Mouse (Mus musculus): Measurements from ENCODE around the gene Sik1. TPM values are rescaled to one million over a fixed set of nuclear protein-coding genes. Genes with fewer than 3 reads are reported as not detected.

Gene Sik1
- polyA plus RNA-seq, 1 experiment = 14.1 TPM

GRCm38 (mm10) chr17:31813938-31814622, 41.5 kb downstream of the Sik1 start:
- DNase-seq (ENCODE audit: extremely low spot score in 1 of 2, low spot score in 1 of 2) = no peak

DNA sequence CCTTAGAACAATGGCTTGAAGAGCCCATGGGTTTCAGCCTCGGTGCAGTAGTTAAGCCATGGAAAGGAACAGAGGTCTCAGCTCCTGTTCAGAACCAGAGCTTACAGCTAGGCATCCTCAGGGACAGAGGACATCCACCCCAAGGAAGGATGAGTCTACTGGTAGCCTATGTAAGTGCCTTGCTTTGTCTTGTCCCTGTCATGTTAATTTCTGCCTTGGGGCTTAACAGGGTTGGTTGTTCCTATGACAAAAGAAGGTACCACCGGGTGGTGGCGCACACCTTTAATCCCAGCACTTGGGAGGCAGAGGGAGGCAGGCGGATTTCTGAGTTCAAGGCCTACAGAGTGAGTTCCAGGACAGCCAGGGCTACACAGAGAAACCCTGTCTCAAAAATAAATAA, 44.3 kb downstream of the Sik1 start:
- no peak for DNase-seq (ENCODE audit: extremely low spot score in 1 of 2, low spot score in 1 of 2)

GRCm38 (mm10) chr17:31809894-31810293, 45.7 kb downstream of the Sik1 start:
- DNase-seq (ENCODE audit: extremely low spot score in 1 of 2, low spot score in 1 of 2) = no peak

DNA sequence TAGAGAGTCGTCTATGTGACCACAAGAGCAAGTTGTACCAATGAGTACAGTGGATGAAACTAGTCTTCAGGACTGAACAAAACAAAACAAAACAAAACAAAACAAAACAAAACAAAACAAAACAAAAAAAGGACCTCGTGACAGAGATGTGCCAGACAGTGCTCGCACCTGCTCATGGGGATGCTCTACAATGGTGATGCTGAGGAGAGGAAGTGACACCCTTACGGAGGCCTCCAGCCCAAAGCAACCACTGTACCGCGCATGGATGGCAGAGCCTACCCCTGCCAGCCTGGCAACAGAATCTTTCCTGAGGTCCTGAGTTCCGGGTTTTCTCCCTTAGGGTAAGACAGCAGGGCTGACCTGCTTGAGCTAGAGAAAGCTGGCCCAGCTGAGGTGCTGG, 46.5 kb downstream of the Sik1 start:
- DNase-seq (ENCODE audit: extremely low spot score in 1 of 2, low spot score in 1 of 2) = no peak

DNA sequence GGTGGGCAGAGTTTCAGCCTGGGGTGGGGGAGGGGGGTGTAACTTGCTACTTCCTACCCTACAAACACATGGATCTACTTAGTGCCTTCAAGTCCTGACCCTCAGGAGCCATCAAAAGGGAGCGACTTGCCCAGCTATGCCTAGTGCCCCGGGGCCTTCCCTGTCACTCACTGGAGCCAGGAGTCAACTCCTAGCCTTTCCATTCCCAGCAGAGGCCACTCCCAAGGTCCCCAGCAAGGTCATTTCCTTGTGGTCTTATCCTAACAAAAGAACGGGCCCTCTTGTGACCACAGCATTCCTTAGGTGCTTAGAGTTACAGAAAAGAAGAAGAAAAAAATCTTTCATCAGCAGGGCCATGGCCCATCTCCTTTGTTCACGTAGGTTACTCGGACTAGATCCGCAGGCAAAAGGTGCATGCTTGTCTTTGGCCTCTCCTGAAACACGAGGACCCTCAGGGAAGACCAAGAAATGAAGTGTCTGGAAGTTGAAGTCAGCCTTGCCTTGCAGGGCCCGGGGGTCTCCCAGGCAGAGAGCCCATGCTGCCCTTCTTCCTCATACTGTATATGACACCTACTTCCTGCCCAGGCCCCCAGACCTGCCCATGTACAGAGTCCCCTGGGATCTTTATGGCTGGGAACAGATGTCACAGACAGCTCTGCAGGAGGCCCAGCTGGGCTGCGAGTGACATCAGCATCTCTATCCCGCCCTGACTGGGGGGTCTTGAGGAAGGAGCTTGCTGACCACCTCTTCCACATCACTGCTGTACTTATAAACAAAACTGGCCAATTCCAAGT, 47.3 kb downstream of the Sik1 start:
- DNase-seq (ENCODE audit: extremely low spot score in 1 of 2, low spot score in 1 of 2) = no peak

DNA sequence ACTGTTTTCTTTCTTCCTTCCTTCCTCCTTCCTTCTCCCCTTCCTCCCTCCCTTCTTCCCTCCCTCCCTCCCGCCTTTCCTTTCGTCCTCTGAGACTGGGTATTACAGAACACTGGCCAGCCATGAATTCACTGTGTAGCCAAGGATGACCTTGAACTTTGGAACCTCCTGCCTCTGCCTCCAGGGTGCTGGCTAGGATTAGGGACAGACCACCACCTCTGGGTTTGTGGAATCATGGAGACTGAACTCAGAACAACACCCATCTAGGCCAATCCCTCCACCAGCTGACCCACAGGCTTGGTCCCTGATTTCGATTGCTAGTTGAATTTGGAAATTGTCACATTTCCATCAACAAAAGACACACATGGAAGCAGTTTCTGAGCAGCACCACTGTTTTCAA, 49.1 kb downstream of the Sik1 start:
- no peak for DNase-seq (ENCODE audit: extremely low spot score in 1 of 2, low spot score in 1 of 2)

DNA sequence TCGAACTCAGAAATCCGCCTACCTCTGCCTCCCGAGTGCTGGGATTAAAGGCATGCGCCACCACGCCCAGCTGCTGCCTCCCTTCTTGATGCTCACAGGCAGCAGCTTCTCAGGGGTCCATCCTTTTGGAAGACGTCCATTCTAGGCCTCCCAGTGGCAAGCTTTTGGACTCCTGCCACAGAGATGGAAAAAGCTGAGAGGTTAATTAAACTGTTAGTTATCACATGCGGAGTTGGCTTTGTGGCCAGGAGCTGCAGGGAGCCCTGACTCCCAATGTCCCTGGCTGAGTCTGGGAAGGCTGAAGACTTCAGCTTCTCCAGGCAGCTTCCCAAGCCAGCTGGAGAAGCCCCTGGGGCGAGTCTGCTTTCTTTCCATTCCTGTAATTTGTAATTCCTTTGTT, 49.6 kb downstream of the Sik1 start:
- no peak for DNase-seq (ENCODE audit: extremely low spot score in 1 of 2, low spot score in 1 of 2)

DNA sequence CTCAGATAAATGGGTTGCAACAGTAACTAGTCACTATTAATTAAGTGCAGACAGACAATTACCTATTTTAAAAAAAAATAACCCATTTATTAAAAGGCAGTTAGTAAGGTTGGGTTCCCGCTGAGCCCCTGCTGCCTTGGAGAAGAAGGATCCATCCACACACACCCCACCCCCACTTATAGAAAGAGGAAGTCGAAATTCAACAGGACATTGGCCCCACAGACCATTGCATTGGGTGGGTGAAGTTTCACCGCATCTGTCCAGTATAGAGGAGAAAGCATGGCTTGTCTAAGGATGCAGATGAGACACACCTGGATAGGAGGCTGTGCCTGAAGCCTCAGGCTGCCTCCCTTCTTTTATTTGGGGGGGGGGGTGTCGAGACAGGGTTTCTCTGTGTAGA, 50.0 kb downstream of the Sik1 start:
- DNase-seq (ENCODE audit: extremely low spot score in 1 of 2, low spot score in 1 of 2) = no peak

DNA sequence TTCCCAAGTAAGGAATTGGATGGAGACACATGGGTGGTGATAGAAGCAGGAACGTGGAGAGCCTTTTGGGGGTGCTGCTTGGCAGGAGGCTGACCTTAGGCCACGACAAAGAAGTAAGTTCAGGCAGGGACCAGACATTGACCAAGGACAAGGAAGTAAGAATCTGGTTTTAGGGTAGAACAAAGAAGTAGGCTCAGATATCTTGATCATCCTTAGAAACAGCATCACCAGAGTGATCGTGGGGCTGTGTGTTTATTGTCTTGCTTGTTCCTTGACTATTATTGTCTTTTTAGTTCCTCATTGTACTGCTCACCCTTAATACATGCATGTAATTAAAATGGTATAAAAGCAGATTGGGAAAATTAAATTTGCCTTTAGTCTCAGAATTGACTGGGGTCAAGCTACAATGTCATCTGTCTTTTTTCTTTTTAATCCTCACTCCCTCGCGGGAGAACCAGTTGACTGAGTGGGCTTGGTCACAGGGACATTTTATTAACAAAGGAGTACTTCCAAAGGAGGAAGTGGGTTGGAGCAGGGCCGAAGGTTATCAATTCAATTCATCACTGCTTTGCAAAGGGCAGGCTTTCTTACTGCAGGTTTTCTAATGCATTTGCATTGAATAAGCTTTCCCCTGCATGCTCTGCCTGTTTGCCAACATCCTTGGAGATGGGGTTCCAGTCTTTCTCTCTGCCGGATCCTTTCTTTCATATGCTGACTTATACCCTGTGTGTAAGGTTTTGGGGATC, 53.2 kb downstream of the Sik1 start:
- no peak for DNase-seq (ENCODE audit: extremely low spot score in 1 of 2, low spot score in 1 of 2)

DNA sequence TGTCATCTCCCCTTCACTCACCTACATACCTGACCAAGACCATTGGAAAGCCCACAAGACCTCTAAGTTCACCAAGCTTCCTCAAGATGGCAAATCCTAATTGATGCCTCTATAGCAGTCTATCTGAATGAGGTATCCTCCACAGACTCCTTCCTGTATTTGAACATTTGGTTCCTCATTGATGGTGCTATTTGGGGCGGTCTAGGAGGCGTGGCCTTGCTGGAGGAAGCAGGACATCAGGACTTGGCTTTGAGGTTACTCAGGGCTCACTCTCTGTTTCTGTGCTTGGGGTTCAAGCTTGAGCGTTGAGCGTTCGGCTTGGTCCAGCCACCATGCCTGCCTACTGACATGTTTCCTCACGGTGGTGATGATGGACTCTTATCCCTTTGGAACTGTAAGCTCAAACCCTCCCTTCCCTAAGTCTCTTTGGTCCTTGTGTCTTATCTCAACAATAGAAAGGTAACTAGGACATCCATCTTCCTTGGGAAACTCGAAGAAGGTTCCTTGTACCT, 54.7 kb downstream of the Sik1 start:
- no peak for DNase-seq (ENCODE audit: extremely low spot score in 1 of 2, low spot score in 1 of 2)

DNA sequence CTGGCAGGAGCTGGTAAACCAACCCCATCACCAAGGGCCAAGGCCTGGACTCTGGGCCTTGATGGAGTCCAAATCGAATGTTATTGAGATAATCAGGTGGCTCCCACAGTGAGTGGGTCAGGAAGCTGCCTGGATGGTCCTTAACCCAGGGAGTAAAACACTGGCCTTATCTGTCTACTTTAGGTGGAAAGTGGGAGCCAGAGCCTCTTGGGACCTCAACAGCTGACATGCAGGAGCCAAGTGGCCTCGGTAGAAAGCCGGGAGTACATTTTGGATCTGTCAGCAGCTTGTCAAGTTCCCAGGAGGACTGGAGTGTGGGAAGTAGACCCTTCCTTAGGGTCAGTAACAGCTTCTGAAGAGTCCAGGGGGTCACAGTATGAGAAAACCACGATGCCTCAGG, 59.7 kb downstream of the Sik1 start:
- DNase-seq (ENCODE audit: extremely low spot score in 1 of 2, low spot score in 1 of 2) = no peak

Other genes with a start within 250 kb of the Sik1 start
- gene Cbs, start 218.6 kb downstream of the Sik1 start, polyA plus RNA-seq (2012; rRNA removed) = 32.1 and 35.1 TPM in 2 replicates
- gene U2af1, start 196.9 kb downstream of the Sik1 start, polyA plus RNA-seq (2012; rRNA removed) = 159 and 172 TPM in 2 replicates
- 0.20 TPM in 1 of 2 replicates, not detected in the other for gene Cryaa, start 178.0 kb downstream of the Sik1 start, polyA plus RNA-seq (2012; rRNA removed)
- gene Rrp1b, start 180.3 kb upstream of the Sik1 start, polyA plus RNA-seq (2012; rRNA removed) = 19.3 and 23.5 TPM in 2 replicates
- 0.30 and 0.67 TPM in 2 replicates for gene Hsf2bp, start 180.5 kb upstream of the Sik1 start, polyA plus RNA-seq (2012; rRNA removed)